Mouse (Mus musculus): ENCODE measurements around the gene Rasal1. TPM values are rescaled to one million over a fixed set of nuclear protein-coding genes. Genes with fewer than 3 reads are reported as not detected.

The Rasal1 gene
- 9.0 TPM for polyA plus RNA-seq (2017; shearing (Covaris generic))

DNA sequence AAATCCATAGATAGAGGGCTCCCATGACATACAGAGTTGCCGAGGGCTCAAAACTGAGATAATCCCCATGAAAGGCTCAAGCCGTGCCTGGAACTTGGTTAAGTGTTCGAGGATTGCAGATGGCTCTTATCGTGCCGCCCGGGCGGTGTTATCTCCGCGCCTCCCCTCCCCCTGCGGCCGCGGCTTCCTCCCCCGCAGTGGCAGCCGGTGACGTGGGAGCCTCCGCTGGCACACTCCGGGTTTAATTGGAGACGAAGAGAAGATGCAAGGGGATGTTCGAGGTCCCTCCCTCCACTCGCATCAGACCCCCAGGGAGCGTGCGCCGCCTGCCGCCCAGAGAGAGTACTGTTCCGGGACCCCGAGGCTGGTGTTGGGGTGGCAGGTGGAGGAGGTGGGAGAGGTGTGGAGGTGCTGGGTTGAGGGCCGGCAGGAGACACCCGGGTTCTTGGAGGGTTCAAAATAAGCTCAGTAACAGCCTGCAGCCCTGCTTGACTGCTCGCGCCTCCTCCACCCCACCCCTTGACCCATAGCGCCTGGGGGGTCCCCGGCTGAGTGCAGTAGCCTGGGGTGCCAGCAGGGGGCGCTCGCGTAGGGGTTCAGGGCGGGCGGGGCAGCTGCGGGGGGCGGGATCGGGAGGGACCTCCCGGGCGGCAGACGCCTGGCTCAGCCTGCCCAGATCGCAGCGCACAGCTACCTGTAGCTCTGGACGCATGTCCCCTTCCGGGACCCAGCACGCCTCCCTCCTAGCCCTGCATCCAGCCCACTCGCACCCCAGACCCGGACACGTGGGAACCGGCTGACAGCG is at the start of gene Rasal1:
Gene Rasal1, plus strand, starts transcription at position 244 of the 805 bp plus-strand sequence.

DNA sequence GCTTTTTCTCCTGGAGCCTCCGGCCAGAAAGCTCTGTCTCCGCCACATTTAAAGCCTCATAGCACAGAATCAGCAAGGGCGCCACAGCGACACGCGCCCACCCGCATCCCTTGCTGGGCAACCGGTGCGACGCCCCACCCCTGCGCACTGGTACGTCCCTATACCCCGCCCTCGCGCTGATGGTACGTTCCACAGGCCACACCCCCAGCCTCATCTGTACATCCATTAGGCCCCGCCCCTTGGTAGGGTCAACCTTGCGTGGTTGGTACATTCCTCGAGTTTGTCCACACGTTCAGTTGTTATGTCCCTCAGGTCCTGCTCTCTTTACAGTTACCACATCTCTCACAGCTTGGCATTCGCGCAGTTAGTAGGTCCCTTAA is 36.2 kb upstream of the Rasal1 start, which contains the start of the genes Rita1 and Ddx54:
Gene Rita1, minus strand, starts transcription at position 148 of the 380 bp plus-strand sequence.
Gene Ddx54, plus strand, starts transcription at position 298 of the 380 bp plus-strand sequence.

GRCm38 (mm10) chr5:120634131-120634530 is 14.5 kb upstream of the Rasal1 start, which contains the start of gene Cfap73:
Gene Cfap73 (minus strand): TSS chr5:120634235.

GRCm38 (mm10) chr5:120711827-120712226 is 63.2 kb downstream of the Rasal1 start, which contains the start of gene Dtx1:
Gene Dtx1 (minus strand): TSS chr5:120711927.

Other genes starting within 250 kb of the Rasal1 start
- 0.14 TPM for gene Lhx5, start 217.1 kb upstream of the Rasal1 start, polyA plus RNA-seq (2017; shearing (Covaris generic))
- not detected for gene Sdsl, start 176.0 kb upstream of the Rasal1 start, polyA plus RNA-seq (2017; shearing (Covaris generic))
- gene Sds, start 172.3 kb upstream of the Rasal1 start, polyA plus RNA-seq (2017; shearing (Covaris generic)): not detected
- 19.7 TPM for gene Plbd2, start 145.2 kb upstream of the Rasal1 start, polyA plus RNA-seq (2017; shearing (Covaris generic))
- 9.5 TPM for gene Slc8b1, start 137.6 kb upstream of the Rasal1 start, polyA plus RNA-seq (2017; shearing (Covaris generic))
- 4.1 TPM for gene Tpcn1, start 60.1 kb upstream of the Rasal1 start, polyA plus RNA-seq (2017; shearing (Covaris generic))
- 0.35 TPM for gene Iqcd, start 59.8 kb upstream of the Rasal1 start, polyA plus RNA-seq (2017; shearing (Covaris generic))
- 3.3 TPM for gene Rita1, start 36.2 kb upstream of the Rasal1 start, polyA plus RNA-seq (2017; shearing (Covaris generic))
- gene Ddx54, start 36.1 kb upstream of the Rasal1 start, polyA plus RNA-seq (2017; shearing (Covaris generic)): 75.4 TPM
- not detected for gene Cfap73, start 14.6 kb upstream of the Rasal1 start, polyA plus RNA-seq (2017; shearing (Covaris generic))
- 243 TPM for gene Dtx1, start 63.1 kb downstream of the Rasal1 start, polyA plus RNA-seq (2017; shearing (Covaris generic))
- gene Oas2, start 101.0 kb downstream of the Rasal1 start, polyA plus RNA-seq (2017; shearing (Covaris generic)): 0.76 TPM
- gene Oas3, start 128.8 kb downstream of the Rasal1 start, polyA plus RNA-seq (2017; shearing (Covaris generic)): 15.3 TPM
- not detected for gene Oas1e, start 146.7 kb downstream of the Rasal1 start, polyA plus RNA-seq (2017; shearing (Covaris generic))
- 7.7 TPM for gene Oas1c, start 163.7 kb downstream of the Rasal1 start, polyA plus RNA-seq (2017; shearing (Covaris generic))
- gene Oas1f, start 198.6 kb downstream of the Rasal1 start, polyA plus RNA-seq (2017; shearing (Covaris generic)): not detected
- gene Oas1h, start 212.6 kb downstream of the Rasal1 start, polyA plus RNA-seq (2017; shearing (Covaris generic)): not detected
- gene Oas1g, start 238.8 kb downstream of the Rasal1 start, polyA plus RNA-seq (2017; shearing (Covaris generic)): 1.4 TPM